Mouse (Mus musculus) stomach, adult 2 months (tissue): ENCODE measurements around the gene Fam216b. TPM values are rescaled to one million over a fixed set of nuclear protein-coding genes. Genes with fewer than 3 reads are reported as not detected.

Experiments used
- polyA plus RNA-seq: library from polyadenylated mRNA; depleted of rRNA; stranded (reverse); fragments of >200 nt; gene quantifications from 2 replicates; pipeline ENCODE4 v1.2.3, GENCODE M21; 2012; rRNA removed

Gene Fam216b
- polyA plus RNA-seq: not detected in 2 replicates

DNA sequence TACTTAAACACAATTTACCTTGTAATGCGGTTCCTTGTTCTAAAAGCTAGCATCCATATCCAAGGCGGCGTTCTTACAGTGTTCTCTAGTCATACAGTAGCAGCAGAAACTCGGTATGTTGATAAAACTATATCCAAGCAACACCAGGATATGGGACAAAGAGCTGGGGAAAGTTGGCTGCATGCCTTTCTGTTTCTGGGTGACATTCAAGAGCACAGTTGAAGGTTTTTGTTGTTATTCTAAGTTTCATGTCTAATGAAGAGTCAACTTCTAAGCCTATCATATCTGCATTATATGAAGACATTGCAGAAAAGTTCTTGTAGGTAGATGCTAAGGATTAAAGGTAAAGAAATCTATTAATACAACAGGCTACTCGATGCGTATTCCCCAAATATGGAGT is at the start of gene Fam216b:
TSS of gene Fam216b (minus strand) at position 101 of the 400 bp plus-strand sequence.

Other genes with a start within 250 kb of the Fam216b start
- 1.6 and 2.3 TPM in 2 replicates for gene Dnajc15, start 213.9 kb downstream of the Fam216b start, polyA plus RNA-seq
- gene Epsti1, start 184.8 kb downstream of the Fam216b start, polyA plus RNA-seq: 0.96 and 0.97 TPM in 2 replicates
- gene Tnfsf11, start 219.0 kb upstream of the Fam216b start, polyA plus RNA-seq: 0.05 TPM in 1 of 2 replicates, not detected in the other